Comparison of ENCODE assay signal across 24 mouse cellular contexts in genomic region chr3:99111214-99111608, GRCm38 (mm10). TPM values are rescaled to one million over a fixed set of nuclear protein-coding genes. Genes with fewer than 3 reads are reported as not detected.
DNase-seq lines count a peak whose midpoint lies in the region; ATAC-seq lines count a peak whose summit lies in the region.
"Had no signal": no experiment of that assay in that cellular context is flagged by ENCODE, and none has a peak within 500 bp of the region (broad histone marks: within the 10 kb centered on the region; RNA-seq: fewer than 3 reads in every experiment).

No protein-coding gene starts in this region.

- H3K27ac ChIP-seq in neural tube, embryonic 11.5 days (ENCODE audit: low read depth, low read length): no peak overlapping the region
- H3K27ac ChIP-seq in embryonic facial prominence, embryonic 15.5 days (replicated peaks): 0 out of 2 replicates have a peak overlapping the region, but pooled peaks have one; percentile 55
- peak overlapping the region; percentile 22; the same call in 1 of the 2 replicates for H3K27ac ChIP-seq in limb, embryonic 13.5 days
- H3K27ac ChIP-seq: embryonic facial prominence, embryonic 13.5 days; hindbrain, embryonic 10.5 days; hindbrain, embryonic 15.5 days; layer of hippocampus, adult 2 months; lung, embryonic 15.5 days; midbrain, embryonic 13.5 days; stomach, embryonic 15.5 days had no signal

- H3K36me3 ChIP-seq in neural tube, embryonic 11.5 days (ENCODE audit: control insufficient read depth, insufficient read depth, low read length): no peaks in the 10 kb centered on the region
- no peaks in the 10 kb centered on the region for H3K36me3 ChIP-seq in embryonic facial prominence, embryonic 15.5 days
- H3K36me3 ChIP-seq in limb, embryonic 13.5 days: no peaks in the 10 kb centered on the region
- H3K36me3 ChIP-seq: embryonic facial prominence, embryonic 13.5 days; hindbrain, embryonic 10.5 days; hindbrain, embryonic 15.5 days; lung, embryonic 15.5 days; midbrain, embryonic 13.5 days; stomach, embryonic 15.5 days had no signal

- H3K9ac ChIP-seq in neural tube, embryonic 11.5 days (ENCODE audit: low read length): no peak overlapping the region
- no peak overlapping the region for H3K9ac ChIP-seq in embryonic facial prominence, embryonic 15.5 days
- H3K9ac ChIP-seq in limb, embryonic 13.5 days: no peak overlapping the region
- H3K9ac ChIP-seq: embryonic facial prominence, embryonic 13.5 days; hindbrain, embryonic 15.5 days; lung, embryonic 15.5 days; midbrain, embryonic 13.5 days; stomach, embryonic 15.5 days had no signal

- no peak overlapping the region for H3K4me3 ChIP-seq in neural tube, embryonic 11.5 days (ENCODE audit: low read depth, low read length)
- no peak overlapping the region for H3K4me3 ChIP-seq in embryonic facial prominence, embryonic 15.5 days (replicated peaks)
- no peak overlapping the region for H3K4me3 ChIP-seq in limb, embryonic 13.5 days
- H3K4me3 ChIP-seq: embryonic facial prominence, embryonic 13.5 days; hindbrain, embryonic 10.5 days; hindbrain, embryonic 15.5 days; layer of hippocampus, adult 2 months; lung, embryonic 15.5 days; megakaryocyte, embryonic 14.5 days; midbrain, embryonic 13.5 days; stomach, embryonic 15.5 days had no signal

- no peaks in the 10 kb centered on the region for H3K9me3 ChIP-seq in neural tube, embryonic 11.5 days (ENCODE audit: control insufficient read depth, low read length)
- H3K9me3 ChIP-seq in embryonic facial prominence, embryonic 15.5 days (replicated peaks): no peaks in the 10 kb centered on the region
- no peaks in the 10 kb centered on the region for H3K9me3 ChIP-seq in limb, embryonic 13.5 days
- H3K9me3 ChIP-seq: embryonic facial prominence, embryonic 13.5 days; hindbrain, embryonic 10.5 days; hindbrain, embryonic 15.5 days; lung, embryonic 15.5 days; midbrain, embryonic 13.5 days; stomach, embryonic 15.5 days had no signal

- no peak overlapping the region for H3K4me2 ChIP-seq in neural tube, embryonic 11.5 days (ENCODE audit: low read depth)
- H3K4me2 ChIP-seq in embryonic facial prominence, embryonic 15.5 days (replicated peaks): no peak overlapping the region
- H3K4me2 ChIP-seq in limb, embryonic 13.5 days (replicated peaks): peak overlapping the region; percentile 25; the same call in 1 of the 2 replicates
- H3K4me2 ChIP-seq: embryonic facial prominence, embryonic 13.5 days; hindbrain, embryonic 15.5 days; liver, embryonic 11.5 days; lung, embryonic 15.5 days; midbrain, embryonic 13.5 days; stomach, embryonic 15.5 days had no signal

- peak; percentile 13 for DNase-seq in neural tube, embryonic 11.5 days (ENCODE audit: low spot score)
- DNase-seq in neural tube, embryonic 10.5 days (ENCODE audit: extremely low spot score, low spot score): no peak
- DNase-seq in adipocyte (ENCODE audit: low spot score): no peak
- DNase-seq in kidney, adult 11 months: no peak
- DNase-seq: adrenal gland, adult 8-10 months; B cell, adult 2 months; cerebellum, adult 9-10 months; cerebellum, postnatal 36 days; gastrocnemius, postnatal 10 days; heart, postnatal 14 days; right cerebral cortex, postnatal 25 days had no signal

- no peaks in the 10 kb centered on the region for H3K4me1 ChIP-seq in neural tube, embryonic 11.5 days (ENCODE audit: control insufficient read depth, insufficient read depth, low read length)
- peaks cover 8% of the 10 kb centered on the region; the same call in 1 of the 2 replicates for H3K4me1 ChIP-seq in embryonic facial prominence, embryonic 15.5 days
- H3K4me1 ChIP-seq in limb, embryonic 13.5 days: peaks cover 48% of the 10 kb centered on the region
- H3K4me1 ChIP-seq: hindbrain, embryonic 10.5 days; hindbrain, embryonic 15.5 days; lung, embryonic 15.5 days; megakaryocyte, embryonic 14.5 days; midbrain, embryonic 13.5 days; stomach, embryonic 15.5 days had no signal

- no peak for ATAC-seq in neural tube, embryonic 11.5 days (ENCODE audit: insufficient read depth, low FRiP score, low TSS enrichment)
- no peak for ATAC-seq in embryonic facial prominence, embryonic 15.5 days (ENCODE audit: insufficient number of reproducible peaks, low FRiP score, low TSS enrichment, low read depth)
- ATAC-seq in limb, embryonic 13.5 days (ENCODE audit: low FRiP score, low read depth): peak; percentile 46; the same call in 1 of the 2 replicates
- ATAC-seq: activated CD4-positive, CD25-positive, alpha-beta regulatory T cell, adult 4 months; forebrain, embryonic 14.5 days; midbrain, embryonic 13.5 days had no signal

- 80% methylated on average over 5 of the region's 5 CpGs for WGBS in neural tube, embryonic 11.5 days
- WGBS in embryonic facial prominence, embryonic 15.5 days: 51% methylated on average over 5 of the region's 5 CpGs
- 48% methylated on average over 5 of the region's 5 CpGs for WGBS in limb, embryonic 13.5 days

- no peaks in the 10 kb centered on the region for H3K27me3 ChIP-seq in neural tube, embryonic 11.5 days (ENCODE audit: control insufficient read depth, insufficient read depth, low read length)
- no peaks in the 10 kb centered on the region for H3K27me3 ChIP-seq in embryonic facial prominence, embryonic 15.5 days
- H3K27me3 ChIP-seq in limb, embryonic 13.5 days: no peaks in the 10 kb centered on the region
- H3K27me3 ChIP-seq: embryonic facial prominence, embryonic 13.5 days; hindbrain, embryonic 15.5 days; lung, embryonic 15.5 days; megakaryocyte, embryonic 14.5 days; midbrain, embryonic 13.5 days; stomach, embryonic 15.5 days had no signal

RNA-seq across cellular contexts. Expression of gene Wars2, which starts 29.7 kb away (rescaled TPM):
- polyA plus RNA-seq in neural tube, embryonic 11.5 days (2014; fragmentation: Nextera tagmentation; extraction: Ambion mirVana): 4.9 and 5.3 TPM in 2 replicates
- 11.7 and 12.4 TPM in 2 replicates for polyA plus RNA-seq in embryonic facial prominence, embryonic 15.5 days (2015; fragmentation: Nextera tagmentation; extraction: Ambion mirVana)
- 8.8 and 9.8 TPM in 2 replicates for polyA plus RNA-seq in limb, embryonic 13.5 days (2015; fragmentation: Nextera tagmentation; extraction: Ambion mirVana)
